Mouse (Mus musculus): ENCODE results near the gene Tmtc1. TPM values are rescaled to one million over a fixed set of nuclear protein-coding genes. Genes with fewer than 3 reads are reported as not detected.

Gene Tmtc1
- total RNA-seq, 1 experiment from 2014 or later = 10.7 TPM

GRCm38 (mm10) chr6:148421577-148421976 lies 22.6 kb downstream of the Tmtc1 start:
- DNase-seq = no peak

GRCm38 (mm10) chr6:148420387-148420786 lies 23.8 kb downstream of the Tmtc1 start:
- DNase-seq = no peak

DNA sequence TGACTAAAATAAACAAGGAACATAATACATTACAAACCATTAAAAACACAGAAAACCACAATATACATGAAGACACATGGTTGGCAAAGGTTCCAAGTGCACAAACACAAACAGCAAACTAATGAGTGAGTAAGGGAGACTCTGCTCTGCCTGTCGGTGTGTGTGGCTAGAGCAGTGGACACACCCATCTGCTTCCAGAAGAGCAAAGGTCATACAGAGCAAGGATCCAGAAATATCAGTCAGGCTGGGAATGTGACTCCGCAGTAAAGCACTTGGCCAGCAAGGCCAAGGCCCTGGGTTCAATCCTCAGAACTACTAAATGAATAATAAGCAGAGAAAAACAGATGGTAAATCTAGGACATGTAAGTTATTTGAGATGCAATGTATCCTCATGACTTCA lies 27.6 kb downstream of the Tmtc1 start:
- no peak for DNase-seq

GRCm38 (mm10) chr6:148413638-148414037 lies 30.6 kb downstream of the Tmtc1 start:
- DNase-seq = no peak

GRCm38 (mm10) chr6:148406792-148407490 lies 37.2 kb downstream of the Tmtc1 start:
- DNase-seq = no peak

- DNase-seq = no peak
Observed at GRCm38 (mm10) chr6:148405599-148405998, 38.6 kb downstream of the Tmtc1 start.

DNA sequence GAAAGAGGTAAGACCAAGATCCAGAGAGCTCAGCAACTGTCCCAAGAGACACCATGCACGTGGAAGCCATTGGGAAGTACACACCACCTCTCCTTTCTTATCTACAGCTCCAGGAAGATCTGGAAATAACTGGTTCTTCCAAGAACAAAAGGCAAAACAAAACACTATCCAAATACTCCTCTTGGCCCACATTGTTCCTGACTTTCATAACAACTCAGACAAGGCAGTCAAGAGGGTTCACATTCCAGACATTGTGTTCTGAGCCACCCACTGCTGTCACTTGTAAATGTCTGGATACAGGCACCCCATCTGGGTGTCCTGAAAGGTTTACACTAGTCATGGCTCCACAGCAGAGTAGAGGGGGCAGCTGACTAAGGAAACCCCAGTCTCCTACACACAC lies 39.7 kb downstream of the Tmtc1 start:
- DNase-seq = no peak

DNA sequence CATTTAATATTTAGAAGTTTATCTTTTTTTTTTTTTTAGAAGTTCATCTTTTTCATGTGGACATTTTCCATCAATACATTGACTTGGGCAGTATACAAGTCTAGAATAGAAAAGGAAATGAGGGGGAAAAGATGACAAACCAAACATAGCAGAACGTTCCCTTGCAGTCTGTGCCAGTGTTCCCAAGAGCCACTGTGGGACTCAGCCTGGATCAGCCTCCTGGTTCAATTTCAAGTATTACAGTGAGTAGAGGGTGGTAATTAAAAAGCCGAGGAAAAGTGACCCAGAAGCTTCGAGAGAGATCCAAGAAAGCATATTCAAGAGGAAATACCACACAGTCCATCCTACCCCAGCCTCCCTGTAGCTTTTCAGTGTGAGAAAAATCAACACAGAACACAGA lies 40.4 kb downstream of the Tmtc1 start:
- no peak for DNase-seq

DNA sequence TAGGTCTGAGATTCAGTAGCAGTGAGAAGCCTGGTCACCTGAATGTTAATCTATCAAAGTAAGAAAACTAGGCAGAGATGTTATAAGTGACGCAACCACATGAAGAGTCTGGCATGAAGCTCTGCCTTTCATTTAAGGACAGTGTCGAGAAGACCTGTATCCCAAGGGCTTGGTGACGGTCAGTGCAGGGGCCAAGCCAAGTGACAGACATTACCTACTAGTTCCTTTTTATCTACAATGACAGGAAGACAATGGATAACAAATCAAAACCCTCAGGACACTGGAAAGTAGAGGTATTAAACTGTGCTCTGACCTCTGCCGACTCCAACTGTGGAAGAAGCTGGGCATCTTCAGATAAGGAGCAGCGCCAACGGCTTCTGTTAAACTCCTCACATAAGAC lies 43.2 kb downstream of the Tmtc1 start:
- DNase-seq = no peak

DNA sequence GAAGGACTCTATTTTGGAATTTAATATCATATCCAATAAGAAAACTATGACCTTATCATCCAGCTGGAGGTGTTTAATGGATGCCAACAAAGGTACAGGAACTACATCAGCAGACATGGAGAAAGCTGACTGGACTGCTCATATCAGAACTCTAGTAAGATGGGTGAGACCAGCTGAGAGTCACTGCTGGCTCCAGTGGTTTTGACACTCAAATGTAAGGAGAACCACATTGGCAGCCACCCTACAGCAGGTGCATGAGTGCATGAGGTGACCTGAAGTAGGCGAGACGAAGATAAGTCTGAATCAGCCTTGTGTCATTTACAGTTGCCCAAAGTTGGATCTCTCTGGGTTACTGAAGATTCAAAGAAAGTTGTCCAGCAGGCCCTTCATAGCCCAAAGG lies 44.6 kb downstream of the Tmtc1 start:
- DNase-seq = no peak

DNA sequence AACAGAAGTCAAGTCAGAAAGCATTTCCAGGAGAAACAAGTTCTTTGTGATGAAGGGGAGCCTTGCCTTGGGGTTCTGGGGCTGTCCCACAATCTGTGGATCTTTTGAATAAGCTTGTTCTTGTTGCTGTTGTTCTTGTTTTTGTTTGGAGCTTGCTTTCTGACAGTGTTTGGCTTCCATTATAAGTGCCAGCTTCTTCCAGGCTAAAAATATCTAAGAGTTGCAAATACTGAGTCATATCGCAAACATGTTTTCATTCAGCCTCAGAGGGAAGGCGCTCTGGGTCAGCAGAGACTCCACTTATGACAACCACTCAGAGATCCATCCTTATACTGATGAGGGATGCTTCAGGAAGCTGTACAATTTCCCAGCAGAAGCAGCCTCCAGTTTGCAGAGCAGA lies 45.3 kb downstream of the Tmtc1 start:
- no peak for DNase-seq

DNA sequence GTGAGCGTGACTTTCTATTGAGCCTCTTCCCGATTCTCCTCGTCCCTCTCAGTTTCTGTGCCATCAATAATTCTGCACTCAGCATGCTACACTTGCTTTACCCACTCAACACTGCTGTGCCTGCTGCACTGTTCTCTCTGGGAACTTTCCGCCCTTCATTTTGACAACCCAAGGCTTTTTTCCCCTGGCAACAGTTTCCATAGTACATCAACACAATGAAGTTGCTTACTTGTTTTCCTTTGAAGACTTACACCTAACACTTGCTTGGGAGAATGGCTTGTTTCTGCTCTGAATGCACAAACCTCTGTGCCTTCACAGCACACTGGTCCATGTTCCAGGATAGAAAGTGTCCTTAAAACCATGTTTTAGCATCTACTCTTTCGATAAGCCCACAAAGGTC lies 46.9 kb downstream of the Tmtc1 start:
- peak; percentile 36 for DNase-seq

GRCm38 (mm10) chr6:148395272-148395671 lies 48.9 kb downstream of the Tmtc1 start:
- DNase-seq = no peak

DNA sequence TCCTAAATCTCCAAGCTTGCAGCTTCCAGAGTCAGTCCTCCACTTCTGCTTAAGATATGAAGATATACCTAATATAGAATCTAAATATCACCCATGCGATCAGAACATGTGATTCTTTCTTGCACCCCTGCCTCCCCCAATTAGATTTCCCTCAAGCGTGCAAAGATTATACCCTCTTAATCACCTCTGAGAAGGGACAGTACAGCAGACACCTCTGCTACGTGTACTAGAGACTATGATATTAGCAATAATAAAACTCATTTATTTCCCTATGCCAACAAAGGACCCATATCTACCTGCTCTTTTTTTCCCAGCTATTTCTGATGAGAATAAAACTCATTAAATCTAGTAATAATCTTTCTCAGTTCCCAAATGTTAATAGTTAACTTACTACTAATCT lies 49.9 kb downstream of the Tmtc1 start:
- DNase-seq = no peak

- no peak for DNase-seq
Observed at GRCm38 (mm10) chr6:148392147-148392546, 52.0 kb downstream of the Tmtc1 start.

DNA sequence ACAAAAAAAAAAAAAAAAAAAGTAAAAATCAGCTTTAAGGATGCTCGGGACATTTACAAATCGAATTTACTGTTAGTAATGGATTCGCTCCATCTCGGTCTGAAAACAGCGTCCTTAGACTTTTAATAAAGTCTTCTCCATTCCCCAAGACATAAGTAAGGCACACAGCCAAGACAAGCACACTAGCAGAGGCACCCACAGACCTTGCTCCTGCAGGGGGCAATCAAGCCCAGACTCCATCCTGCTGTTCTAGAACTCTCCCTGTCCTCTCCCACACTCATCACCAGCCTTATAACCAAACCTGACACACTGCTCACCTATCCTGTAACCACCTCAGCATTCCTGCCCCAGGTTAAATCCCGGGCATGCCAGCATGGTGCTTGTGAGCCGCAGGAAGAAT lies 52.9 kb downstream of the Tmtc1 start:
- peak; percentile 26 for DNase-seq

GRCm38 (mm10) chr6:148390630-148391276 lies 53.4 kb downstream of the Tmtc1 start:
- DNase-seq = peak; percentile 38

- DNase-seq = no peak
Observed at GRCm38 (mm10) chr6:148387990-148388389, 56.2 kb downstream of the Tmtc1 start.

- DNase-seq = peak; percentile 78
Observed at GRCm38 (mm10) chr6:148384111-148384895, 59.9 kb downstream of the Tmtc1 start.

DNA sequence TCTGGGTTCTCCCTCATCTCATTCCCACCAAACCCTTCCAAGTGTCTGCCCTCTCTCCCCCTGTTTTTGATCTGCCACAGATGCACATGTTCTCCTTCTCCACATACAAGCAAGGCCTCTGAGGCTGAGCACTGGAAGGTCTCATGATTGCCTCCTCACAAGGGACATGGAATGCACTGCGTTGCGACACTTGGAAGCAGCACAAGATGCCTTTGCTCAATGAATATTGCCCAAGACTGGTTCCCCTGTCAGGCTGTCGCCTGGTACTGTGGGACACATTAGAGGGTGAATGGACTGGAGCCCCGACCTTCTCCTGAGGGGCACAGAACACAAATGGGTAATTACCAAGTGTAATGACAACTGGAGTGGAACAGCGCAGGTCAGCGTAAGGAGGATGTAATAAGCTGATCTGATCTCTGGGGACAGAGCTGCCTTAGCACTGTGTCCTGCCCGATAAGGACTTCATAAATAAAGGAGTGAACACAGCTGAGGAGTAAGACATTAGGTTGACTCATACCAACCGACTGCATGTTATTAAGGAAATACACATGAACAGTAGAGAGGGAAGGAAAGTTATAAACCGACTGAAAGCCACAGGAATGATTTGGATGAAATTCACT lies 62.9 kb downstream of the Tmtc1 start:
- peak; percentile 68 for DNase-seq

DNA sequence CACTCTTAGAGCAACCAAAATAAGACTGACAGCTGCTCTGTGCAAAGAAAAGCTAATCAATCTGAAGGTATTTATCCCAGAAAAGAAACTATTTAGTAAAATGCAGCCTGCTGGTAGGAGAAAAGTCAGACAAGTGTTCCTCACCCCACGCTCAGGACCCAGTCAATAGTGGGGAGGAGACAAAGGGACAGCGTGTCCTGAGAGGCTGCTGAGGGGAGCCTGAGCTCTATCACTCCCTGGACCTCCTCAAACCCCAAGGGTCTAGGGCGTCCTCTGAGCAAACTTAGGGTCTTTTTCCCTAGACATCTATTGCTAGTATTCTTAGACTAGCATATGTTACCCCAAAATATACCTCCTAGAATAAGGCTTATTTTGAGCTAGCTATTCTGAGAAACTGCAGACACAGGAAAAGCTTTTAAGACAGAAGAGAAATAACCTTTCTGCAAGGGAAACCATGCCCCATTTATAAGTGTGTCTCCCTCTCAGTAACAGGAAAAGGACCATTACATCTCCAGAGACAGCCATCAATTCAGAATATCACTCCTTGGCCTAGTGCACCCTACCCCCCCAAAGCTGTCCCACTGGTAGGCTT lies 68.5 kb downstream of the Tmtc1 start:
- DNase-seq = no peak

- DNase-seq = no peak
Observed at GRCm38 (mm10) chr6:148375015-148375414, 69.2 kb downstream of the Tmtc1 start.

DNA sequence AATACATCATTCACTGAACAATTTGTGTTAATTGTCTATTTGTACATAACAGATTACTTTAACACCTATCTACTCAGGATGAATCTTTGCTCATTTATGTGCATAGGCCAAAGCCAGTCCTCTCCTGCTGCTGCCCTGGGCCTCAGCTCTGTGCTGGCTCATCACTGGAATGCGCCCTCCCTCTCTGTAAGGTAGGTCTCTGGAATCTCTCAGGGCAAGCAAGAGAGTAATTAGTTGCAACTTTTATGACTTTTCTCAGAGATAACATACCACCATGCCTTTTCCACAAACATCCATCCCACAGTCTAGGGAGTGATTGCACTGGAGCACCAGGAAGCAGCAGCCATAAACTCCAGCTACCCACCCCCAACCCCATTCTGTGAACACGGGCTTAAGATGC lies 70.7 kb downstream of the Tmtc1 start:
- DNase-seq = no peak
